Mouse (Mus musculus): ENCODE measurements around the gene Tspan15. TPM values are rescaled to one million over a fixed set of nuclear protein-coding genes. Genes with fewer than 3 reads are reported as not detected.

Tspan15 gene
- polyA plus RNA-seq, 2 experiments, result 7.7 to 12.3 TPM

- WGBS, result 9% methylated on average over 9 of the region's 9 CpGs
- no peaks in the 10 kb centered on the region for H3K9me3 ChIP-seq (ENCODE audit: control insufficient read depth, low read length)
- no peaks in the 10 kb centered on the region for H3K36me3 ChIP-seq (ENCODE audit: control insufficient read depth, insufficient read depth, low read length)
- H3K4me2 ChIP-seq (replicated peaks; ENCODE audit: low read depth, low read length, severe bottlenecking), result no peak overlapping the region
- H3K4me3 ChIP-seq (replicated peaks; ENCODE audit: low read length), result no peak overlapping the region
- H3K27me3 ChIP-seq (ENCODE audit: control insufficient read depth, insufficient read depth, low read length), result no peaks in the 10 kb centered on the region
- DNase-seq (ENCODE audit: low spot score) (no peak), ATAC-seq (ENCODE audit: low FRiP score, low read depth) (no peak)
- no peaks in the 10 kb centered on the region for H3K4me1 ChIP-seq (ENCODE audit: control insufficient read depth, insufficient read depth, low read length)
- H3K9ac ChIP-seq (ENCODE audit: low read depth, low read length, severe bottlenecking), result no peak overlapping the region
- TF ChIP-seq POLR2A (IDR thresholded peaks at IDR 0.05; ENCODE audit: borderline replicate concordance, extremely low read depth, insufficient read depth, insufficient read length), result no peak
- no peak overlapping the region for H3K27ac ChIP-seq (replicated peaks; ENCODE audit: low read depth, low read length)
Observed at GRCm38 (mm10) chr10:62172841-62173553, 58.1 kb downstream of the Tspan15 start.

DNA sequence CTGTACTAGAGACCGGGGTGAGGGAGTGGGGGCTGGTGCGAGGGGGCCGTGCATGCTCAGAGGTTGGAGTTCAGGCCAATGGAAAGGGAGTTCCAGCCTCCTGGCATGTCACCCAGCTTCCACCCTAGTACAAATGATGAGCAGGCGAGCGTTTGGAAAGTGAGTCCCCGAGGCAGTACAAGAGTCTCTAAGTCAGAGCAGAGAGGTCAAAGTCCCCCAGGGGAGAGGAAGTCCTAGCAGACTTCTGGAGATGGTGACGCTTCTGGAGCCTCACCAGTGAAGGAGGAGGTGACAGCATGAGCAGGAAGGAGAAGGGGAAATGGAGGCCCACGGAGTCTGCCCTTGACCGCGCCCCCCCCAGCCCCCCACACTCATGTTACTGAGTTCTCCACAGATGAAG is 68.6 kb downstream of the Tspan15 start:
- H3K4me1 ChIP-seq (ENCODE audit: control insufficient read depth, insufficient read depth, low read length), result no peaks in the 10 kb centered on the region
- no peak for TF ChIP-seq POLR2A (IDR thresholded peaks at IDR 0.05; ENCODE audit: borderline replicate concordance, extremely low read depth, insufficient read depth, insufficient read length)
- DNase-seq (ENCODE audit: low spot score) (no peak), ATAC-seq (ENCODE audit: low FRiP score, low read depth) (no peak)
- no peaks in the 10 kb centered on the region for H3K36me3 ChIP-seq (ENCODE audit: control insufficient read depth, insufficient read depth, low read length)
- H3K27ac ChIP-seq (replicated peaks; ENCODE audit: low read depth, low read length), result no peak overlapping the region
- 69% methylated on average over 10 of the region's 10 CpGs for WGBS
- no peak overlapping the region for H3K4me2 ChIP-seq (replicated peaks; ENCODE audit: low read depth, low read length, severe bottlenecking)
- no peaks in the 10 kb centered on the region for H3K27me3 ChIP-seq (ENCODE audit: control insufficient read depth, insufficient read depth, low read length)
- no peak overlapping the region for H3K9ac ChIP-seq (ENCODE audit: low read depth, low read length, severe bottlenecking)
- H3K9me3 ChIP-seq (ENCODE audit: control insufficient read depth, low read length), result no peaks in the 10 kb centered on the region
- H3K4me3 ChIP-seq (replicated peaks; ENCODE audit: low read length), result no peak overlapping the region

DNA sequence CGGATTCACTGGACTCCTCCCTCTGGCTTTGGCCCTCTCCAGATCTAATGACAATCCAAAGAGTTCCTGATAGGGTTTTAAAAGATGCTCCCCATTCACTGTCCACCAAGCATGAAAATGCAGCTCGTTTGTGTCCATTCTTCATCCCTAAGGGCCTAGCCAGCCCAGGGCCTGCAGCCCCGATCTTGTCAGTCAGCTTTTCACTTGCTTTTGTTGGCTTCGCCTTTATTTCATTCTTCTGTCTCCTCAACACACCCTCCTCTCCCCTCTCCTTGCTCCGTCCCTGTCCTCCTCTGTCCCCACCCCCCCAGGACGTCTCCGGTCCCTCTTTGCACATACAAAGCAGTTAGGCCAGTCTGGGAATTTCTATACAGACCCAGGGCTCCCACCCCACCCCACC is 81.1 kb downstream of the Tspan15 start:
- Histone ChIP-seq H3K27ac (replicated peaks; ENCODE audit: low read depth, low read length) (no peak overlapping the region), H3K4me1 (ENCODE audit: control insufficient read depth, insufficient read depth, low read length) (no peaks in the 10 kb centered on the region), H3K9me3 (ENCODE audit: control insufficient read depth, low read length) (no peaks in the 10 kb centered on the region), H3K4me2 (replicated peaks; ENCODE audit: low read depth, low read length, severe bottlenecking) (no peak overlapping the region), H3K27me3 (ENCODE audit: control insufficient read depth, insufficient read depth, low read length) (no peaks in the 10 kb centered on the region), H3K36me3 (ENCODE audit: control insufficient read depth, insufficient read depth, low read length) (no peaks in the 10 kb centered on the region), H3K9ac (ENCODE audit: low read depth, low read length, severe bottlenecking) (no peak overlapping the region), H3K4me3 (replicated peaks; ENCODE audit: low read length) (no peak overlapping the region)
- ATAC-seq (ENCODE audit: low FRiP score, low read depth) (no peak), DNase-seq (ENCODE audit: low spot score) (no peak)
- WGBS, result 66% methylated on average over 7 of the region's 7 CpGs
- TF ChIP-seq POLR2A (IDR thresholded peaks at IDR 0.05; ENCODE audit: borderline replicate concordance, extremely low read depth, insufficient read depth, insufficient read length), result no peak

DNA sequence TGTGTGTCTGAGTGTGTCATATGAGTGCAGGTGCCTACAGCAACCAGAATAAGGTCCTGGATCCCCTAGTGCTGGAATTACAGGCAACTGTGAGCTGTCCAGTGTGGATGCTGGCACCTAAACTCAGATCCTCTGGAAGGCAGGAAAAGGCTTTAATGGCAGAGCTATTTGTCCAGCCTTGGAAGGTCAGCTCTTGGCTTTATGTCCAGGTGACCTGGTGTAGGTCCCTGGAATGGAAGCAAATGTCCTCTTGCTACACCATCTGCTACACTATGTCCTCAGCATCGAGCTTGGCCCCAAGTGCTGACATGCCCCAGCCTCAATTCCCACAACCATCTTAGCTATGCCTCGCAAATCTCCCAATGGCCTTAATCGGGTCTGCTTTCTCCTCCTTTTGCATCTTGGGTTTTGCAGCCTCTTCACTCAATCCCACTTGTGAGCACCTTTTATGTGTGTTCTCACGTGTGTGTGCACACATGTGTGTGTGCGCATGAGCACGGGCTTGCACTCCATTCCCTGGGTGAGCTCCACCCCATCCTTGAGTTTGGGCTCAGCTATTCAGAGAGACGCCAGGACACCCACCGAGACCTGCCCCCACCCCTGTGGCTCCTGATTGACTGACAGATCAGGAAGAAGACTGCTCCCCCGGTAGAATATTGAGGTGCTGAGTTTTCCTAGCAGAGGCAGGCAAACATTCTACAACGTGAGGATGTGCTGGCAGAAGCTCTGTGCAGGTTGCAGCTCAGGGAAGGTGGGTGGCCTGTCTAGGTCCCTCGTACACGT is 83.4 kb downstream of the Tspan15 start:
- H3K27me3 ChIP-seq (ENCODE audit: control insufficient read depth, insufficient read depth, low read length), result no peaks in the 10 kb centered on the region
- no peaks in the 10 kb centered on the region for H3K36me3 ChIP-seq (ENCODE audit: control insufficient read depth, insufficient read depth, low read length)
- WGBS, result 59% methylated on average over 12 of the region's 12 CpGs
- ATAC-seq (ENCODE audit: low FRiP score, low read depth) (no peak), DNase-seq (ENCODE audit: low spot score) (no peak)
- H3K4me3 ChIP-seq (replicated peaks; ENCODE audit: low read length), result no peak overlapping the region
- no peak overlapping the region for H3K4me2 ChIP-seq (replicated peaks; ENCODE audit: low read depth, low read length, severe bottlenecking)
- no peak overlapping the region for H3K27ac ChIP-seq (replicated peaks; ENCODE audit: low read depth, low read length)
- no peak for TF ChIP-seq POLR2A (IDR thresholded peaks at IDR 0.05; ENCODE audit: borderline replicate concordance, extremely low read depth, insufficient read depth, insufficient read length)
- H3K9ac ChIP-seq (ENCODE audit: low read depth, low read length, severe bottlenecking), result no peak overlapping the region
- H3K9me3 ChIP-seq (ENCODE audit: control insufficient read depth, low read length), result no peaks in the 10 kb centered on the region
- no peaks in the 10 kb centered on the region for H3K4me1 ChIP-seq (ENCODE audit: control insufficient read depth, insufficient read depth, low read length)

GRCm38 (mm10) chr10:62145957-62146356 is 85.1 kb downstream of the Tspan15 start:
- H3K27ac ChIP-seq (replicated peaks; ENCODE audit: low read depth, low read length), result no peak overlapping the region
- no peaks in the 10 kb centered on the region for H3K27me3 ChIP-seq (ENCODE audit: control insufficient read depth, insufficient read depth, low read length)
- no peak overlapping the region for H3K4me3 ChIP-seq (replicated peaks; ENCODE audit: low read length)
- TF ChIP-seq POLR2A (IDR thresholded peaks at IDR 0.05; ENCODE audit: borderline replicate concordance, extremely low read depth, insufficient read depth, insufficient read length), result no peak
- H3K9ac ChIP-seq (ENCODE audit: low read depth, low read length, severe bottlenecking), result no peak overlapping the region
- ATAC-seq (ENCODE audit: low FRiP score, low read depth), result no peak
- H3K36me3 ChIP-seq (ENCODE audit: control insufficient read depth, insufficient read depth, low read length), result no peaks in the 10 kb centered on the region
- H3K4me2 ChIP-seq (replicated peaks; ENCODE audit: low read depth, low read length, severe bottlenecking), result no peak overlapping the region
- no peak for DNase-seq (ENCODE audit: low spot score)
- no peaks in the 10 kb centered on the region for H3K9me3 ChIP-seq (ENCODE audit: control insufficient read depth, low read length)
- 52% methylated on average over 5 of the region's 5 CpGs for WGBS
- no peaks in the 10 kb centered on the region for H3K4me1 ChIP-seq (ENCODE audit: control insufficient read depth, insufficient read depth, low read length)

Data from limb, embryonic 14.5 days (tissue).